Mouse (Mus musculus) CH12.LX (cell line): ENCODE data around the gene Mgarp.

Source experiments
- CTCF ChIP-seq, 2 experiments: IDR thresholded peaks in 1 of 2; conservative IDR thresholded peaks in 1 of 2; 2 replicates each; pipeline ENCODE4 v1.5.1; 2011 to 2012; ENCODE audit warnings: low read depth in 2 of 2, low read length in 2 of 2, improper control_type of control experiment in 1 of 2, inconsistent platforms in 1 of 2, mild to moderate bottlenecking in 1 of 2, moderate library complexity in 1 of 2
- POLR2A ChIP-seq: IDR thresholded peaks from 2 replicates; pipeline ENCODE4 v1.6.1; 2011; ENCODE audit warnings: low read depth, mild to moderate bottlenecking, improper control_type of control experiment, low read length

- TF ChIP-seq POLR2A (no peak), CTCF (conservative IDR thresholded peaks at IDR 0.05 in 1 of 2, IDR thresholded peaks at IDR 0.05 in 1 of 2; ENCODE audit: low read depth in 2 of 2, low read length in 2 of 2) (peak in 1 of 2 experiments; percentile 54; a peak in 2 of 4 replicates)
Observed at GRCm38 (mm10) chr3:51373544-51373943, 23.0 kb downstream of the Mgarp start.
